Mouse (Mus musculus) thymus, adult 2 months (tissue): ENCODE data around the gene Ubr4. TPM values are rescaled to one million over a fixed set of nuclear protein-coding genes. Genes with fewer than 3 reads are reported as not detected.

Source experiments
- DNase-seq: peaks from one replicate; pipeline ENCODE4 v3.0.0; 2021
- H3K27ac ChIP-seq: fragments of 200-500 bp; 2 replicates; pipeline ENCODE4 v1.5.1; 2012; ENCODE audit warnings: low read length, control low read depth; ENCODE audit not compliant: control insufficient read depth, insufficient read depth
- H3K27me3 ChIP-seq: fragments of 200-500 bp; 2 replicates; pipeline ENCODE4 v1.6.1; 2012; ENCODE audit warnings: mild to moderate bottlenecking, low read length, moderate library complexity, mixed read lengths; ENCODE audit not compliant: control insufficient read depth, insufficient read depth
- H3K36me3 ChIP-seq: fragments of 200-500 bp; 2 replicates; pipeline ENCODE4 v1.6.1; 2012; ENCODE audit warnings: mild to moderate bottlenecking, low read length, moderate library complexity; ENCODE audit not compliant: control insufficient read depth, insufficient read depth
- H3K4me1 ChIP-seq: fragments of 200-500 bp; replicated peaks from 2 replicates; pipeline ENCODE4 v1.6.1; 2012; ENCODE audit warnings: low read length; ENCODE audit not compliant: control insufficient read depth, insufficient read depth
- H3K4me3 ChIP-seq: fragments of 200-500 bp; 2 replicates; pipeline ENCODE4 v1.5.1; 2012; ENCODE audit warnings: mild to moderate bottlenecking, low read length, control low read depth, moderate library complexity; ENCODE audit not compliant: control insufficient read depth, insufficient read depth
- CTCF ChIP-seq: fragments of 200-500 bp; IDR thresholded peaks from 2 replicates; pipeline ENCODE4 v1.5.1; 2012; ENCODE audit warnings: mild to moderate bottlenecking, control low read depth, low read length, moderate library complexity, borderline replicate concordance; ENCODE audit not compliant: control insufficient read depth, poor library complexity, insufficient read depth; ENCODE audit errors: extremely low read depth
- POLR2A ChIP-seq: fragments of 200-500 bp; IDR thresholded peaks from 2 replicates; pipeline ENCODE4 v1.6.1; 2012; ENCODE audit warnings: mild to moderate bottlenecking, low read length, control low read depth, moderate library complexity; ENCODE audit not compliant: control insufficient read depth, poor library complexity, insufficient read depth; ENCODE audit errors: extremely low read depth
- WGBS: fragments of 180-500 bp; shearing (Covaris S2); methylation state at CpG from one replicate; pipeline ENCODE4 v1.1.7; 2018; 5-methylcytosine and 5-hydroxymethylcytosine counted together
- polyA plus RNA-seq: library from polyadenylated mRNA; depleted of rRNA; stranded (reverse); fragments of >200 nt; gene quantifications from 2 replicates; pipeline ENCODE4 v1.2.3, GENCODE M21; 2012

Gene Ubr4
- polyA plus RNA-seq, 1 experiment = 301 TPM

GRCm38 (mm10) chr4:139441806-139442205 is 89.4 kb downstream of the Ubr4 start:
- Histone ChIP-seq H3K36me3 (peaks cover 88% of the 10 kb centered on the region), H3K27ac (no peak overlapping the region), H3K27me3 (no peaks in the 10 kb centered on the region), H3K4me1 (no peaks in the 10 kb centered on the region), H3K4me3 (no peak overlapping the region)
- 73% methylated on average over 4 of the region's 4 CpGs for WGBS
- no peak for DNase-seq
- no peak for TF ChIP-seq POLR2A
- no peak for TF ChIP-seq CTCF

- H3K36me3 ChIP-seq = peaks cover 88% of the 10 kb centered on the region
- 96% methylated on average over 15 of the region's 15 CpGs for WGBS
- TF ChIP-seq POLR2A (no peak), CTCF (no peak)
- no peak overlapping the region for H3K27ac ChIP-seq
- no peak for DNase-seq
- no peak overlapping the region for H3K4me3 ChIP-seq
- H3K27me3 ChIP-seq = no peaks in the 10 kb centered on the region
- H3K4me1 ChIP-seq = no peaks in the 10 kb centered on the region
These were observed 90.3 kb downstream of the Ubr4 start for GRCm38 (mm10) chr4:139442391-139443355.

GRCm38 (mm10) chr4:139444315-139444714 is 91.9 kb downstream of the Ubr4 start:
- Histone ChIP-seq H3K36me3 (peaks cover 86% of the 10 kb centered on the region), H3K4me3 (no peak overlapping the region), H3K4me1 (no peaks in the 10 kb centered on the region), H3K27ac (no peak overlapping the region), H3K27me3 (no peaks in the 10 kb centered on the region)
- DNase-seq = no peak
- WGBS = 98% methylated on average over 10 of the region's 10 CpGs
- TF ChIP-seq CTCF = no peak
- no peak for TF ChIP-seq POLR2A

- no peak overlapping the region for H3K27ac ChIP-seq
- no peak overlapping the region for H3K4me3 ChIP-seq
- no peaks in the 10 kb centered on the region for H3K4me1 ChIP-seq
- peaks cover 88% of the 10 kb centered on the region for H3K36me3 ChIP-seq
- no peak for DNase-seq
- no peaks in the 10 kb centered on the region for H3K27me3 ChIP-seq
- WGBS = 93% methylated on average over 2 of the region's 2 CpGs
- no peak for TF ChIP-seq POLR2A
- TF ChIP-seq CTCF = no peak
These were observed 93.8 kb downstream of the Ubr4 start for GRCm38 (mm10) chr4:139446176-139446575.

GRCm38 (mm10) chr4:139446731-139447675 is 94.6 kb downstream of the Ubr4 start:
- TF ChIP-seq POLR2A (no peak), CTCF (no peak)
- peaks cover 89% of the 10 kb centered on the region for H3K36me3 ChIP-seq
- DNase-seq = no peak
- no peaks in the 10 kb centered on the region for H3K4me1 ChIP-seq
- no peak overlapping the region for H3K4me3 ChIP-seq
- no peak overlapping the region for H3K27ac ChIP-seq
- no peaks in the 10 kb centered on the region for H3K27me3 ChIP-seq
- WGBS = 95% methylated on average over 11 of the region's 11 CpGs

- TF ChIP-seq POLR2A (no peak), CTCF (no peak)
- H3K36me3 ChIP-seq = peaks cover 56% of the 10 kb centered on the region
- H3K27ac ChIP-seq = no peak overlapping the region
- no peaks in the 10 kb centered on the region for H3K4me1 ChIP-seq
- no peak overlapping the region for H3K4me3 ChIP-seq
- H3K27me3 ChIP-seq = no peaks in the 10 kb centered on the region
- no peak for DNase-seq
- WGBS = 98% methylated on average over 8 of the region's 8 CpGs
These were observed 100.7 kb downstream of the Ubr4 start for GRCm38 (mm10) chr4:139452944-139453700.
